Mouse (Mus musculus): ENCODE data around the gene Gpr179. TPM values are rescaled to one million over a fixed set of nuclear protein-coding genes. Genes with fewer than 3 reads are reported as not detected.

The Gpr179 gene
- polyA plus RNA-seq, 1 experiment from 2014 or later = 0.05 TPM

- 81% methylated on average over 7 of the region's 7 CpGs for WGBS
- Histone ChIP-seq H3K4me2 (replicated peaks) (no peak overlapping the region), H3K9ac (no peak overlapping the region), H3K36me3 (no peaks in the 10 kb centered on the region), H3K27ac (replicated peaks) (no peak overlapping the region), H3K27me3 (no peaks in the 10 kb centered on the region), H3K9me3 (replicated peaks) (no peaks in the 10 kb centered on the region), H3K4me1 (peaks cover 9% of the 10 kb centered on the region), H3K4me3 (replicated peaks) (no peak overlapping the region)
- ATAC-seq (ENCODE audit: insufficient number of reproducible peaks, low FRiP score, low TSS enrichment, low read depth) = no peak
These were observed 3.4 kb upstream of the Gpr179 start for GRCm38 (mm10) chr11:97355247-97355646.

GRCm38 (mm10) chr11:97354646-97355045 is 2.8 kb upstream of the Gpr179 start:
- Histone ChIP-seq H3K4me2 (replicated peaks) (no peak overlapping the region), H3K9me3 (replicated peaks) (no peaks in the 10 kb centered on the region), H3K27ac (replicated peaks) (no peak overlapping the region), H3K4me1 (peaks cover 13% of the 10 kb centered on the region), H3K9ac (no peak overlapping the region), H3K27me3 (no peaks in the 10 kb centered on the region), H3K4me3 (replicated peaks) (no peak overlapping the region), H3K36me3 (no peaks in the 10 kb centered on the region)
- WGBS = 73% methylated on average over 2 of the region's 2 CpGs
- no peak for ATAC-seq (ENCODE audit: insufficient number of reproducible peaks, low FRiP score, low TSS enrichment, low read depth)

GRCm38 (mm10) chr11:97352935-97353597 is 1.2 kb upstream of the Gpr179 start:
- no peak overlapping the region for H3K4me2 ChIP-seq (replicated peaks)
- no peaks in the 10 kb centered on the region for H3K36me3 ChIP-seq
- no peak overlapping the region for H3K4me3 ChIP-seq (replicated peaks)
- no peak for ATAC-seq (ENCODE audit: insufficient number of reproducible peaks, low FRiP score, low TSS enrichment, low read depth)
- no peaks in the 10 kb centered on the region for H3K27me3 ChIP-seq
- 37% methylated on average over 4 of the region's 4 CpGs for WGBS
- no peak overlapping the region for H3K27ac ChIP-seq (replicated peaks)
- peaks cover 13% of the 10 kb centered on the region for H3K4me1 ChIP-seq
- no peaks in the 10 kb centered on the region for H3K9me3 ChIP-seq (replicated peaks)
- H3K9ac ChIP-seq = no peak overlapping the region

GRCm38 (mm10) chr11:97350035-97350434 is 1.8 kb downstream of the Gpr179 start:
- Histone ChIP-seq H3K27ac (replicated peaks) (no peak overlapping the region), H3K4me2 (replicated peaks) (no peak overlapping the region), H3K4me3 (replicated peaks) (no peak overlapping the region), H3K36me3 (no peaks in the 10 kb centered on the region), H3K4me1 (peaks cover 13% of the 10 kb centered on the region), H3K9ac (no peak overlapping the region), H3K9me3 (replicated peaks) (no peaks in the 10 kb centered on the region), H3K27me3 (no peaks in the 10 kb centered on the region)
- ATAC-seq (ENCODE audit: insufficient number of reproducible peaks, low FRiP score, low TSS enrichment, low read depth) = peak; percentile 71; the same call in 1 of the 2 replicates
- 19% methylated on average over 2 of the region's 2 CpGs for WGBS

- no peaks in the 10 kb centered on the region for H3K27me3 ChIP-seq
- 80% methylated on average over 9 of the region's 9 CpGs for WGBS
- no peak overlapping the region for H3K27ac ChIP-seq (replicated peaks)
- H3K4me3 ChIP-seq (replicated peaks) = no peak overlapping the region
- H3K4me1 ChIP-seq = peaks cover 22% of the 10 kb centered on the region
- H3K9ac ChIP-seq = no peak overlapping the region
- H3K4me2 ChIP-seq (replicated peaks) = no peak overlapping the region
- H3K36me3 ChIP-seq = no peaks in the 10 kb centered on the region
- ATAC-seq (ENCODE audit: insufficient number of reproducible peaks, low FRiP score, low TSS enrichment, low read depth) = no peak
- H3K9me3 ChIP-seq (replicated peaks) = no peaks in the 10 kb centered on the region
These were observed 4.6 kb downstream of the Gpr179 start for GRCm38 (mm10) chr11:97347291-97347690.

GRCm38 (mm10) chr11:97346383-97346782 is 5.5 kb downstream of the Gpr179 start:
- 76% methylated on average over 9 of the region's 9 CpGs for WGBS
- H3K36me3 ChIP-seq = no peaks in the 10 kb centered on the region
- H3K27me3 ChIP-seq = no peaks in the 10 kb centered on the region
- peaks cover 16% of the 10 kb centered on the region for H3K4me1 ChIP-seq
- no peak overlapping the region for H3K4me3 ChIP-seq (replicated peaks)
- H3K27ac ChIP-seq (replicated peaks) = no peak overlapping the region
- H3K9me3 ChIP-seq (replicated peaks) = no peaks in the 10 kb centered on the region
- no peak for ATAC-seq (ENCODE audit: insufficient number of reproducible peaks, low FRiP score, low TSS enrichment, low read depth)
- H3K4me2 ChIP-seq (replicated peaks) = no peak overlapping the region
- H3K9ac ChIP-seq = no peak overlapping the region

GRCm38 (mm10) chr11:97345446-97345845 is 6.4 kb downstream of the Gpr179 start:
- Histone ChIP-seq H3K4me2 (replicated peaks) (no peak overlapping the region), H3K27ac (replicated peaks) (no peak overlapping the region), H3K4me3 (replicated peaks) (no peak overlapping the region), H3K4me1 (peaks cover 16% of the 10 kb centered on the region), H3K27me3 (no peaks in the 10 kb centered on the region), H3K9ac (no peak overlapping the region), H3K9me3 (replicated peaks) (no peaks in the 10 kb centered on the region), H3K36me3 (no peaks in the 10 kb centered on the region)
- no peak for ATAC-seq (ENCODE audit: insufficient number of reproducible peaks, low FRiP score, low TSS enrichment, low read depth)
- 67% methylated on average over 10 of the region's 10 CpGs for WGBS

- no peaks in the 10 kb centered on the region for H3K9me3 ChIP-seq (replicated peaks)
- no peak overlapping the region for H3K4me3 ChIP-seq (replicated peaks)
- no peaks in the 10 kb centered on the region for H3K36me3 ChIP-seq
- H3K4me1 ChIP-seq = peaks cover 14% of the 10 kb centered on the region
- no peak overlapping the region for H3K27ac ChIP-seq (replicated peaks)
- H3K4me2 ChIP-seq (replicated peaks) = peak overlapping the region; percentile 3
- ATAC-seq (ENCODE audit: insufficient number of reproducible peaks, low FRiP score, low TSS enrichment, low read depth) = peak; percentile 21; the same call in 1 of the 2 replicates
- no peak overlapping the region for H3K9ac ChIP-seq
- no peaks in the 10 kb centered on the region for H3K27me3 ChIP-seq
- WGBS = 27% methylated on average over 17 of the region's 17 CpGs
These were observed 8.3 kb downstream of the Gpr179 start for GRCm38 (mm10) chr11:97343619-97344018.

GRCm38 (mm10) chr11:97343175-97343574 is 8.7 kb downstream of the Gpr179 start:
- WGBS = 35% methylated on average over 8 of the region's 8 CpGs
- Histone ChIP-seq H3K9ac (no peak overlapping the region), H3K27ac (replicated peaks) (no peak overlapping the region), H3K4me3 (replicated peaks) (no peak overlapping the region), H3K27me3 (no peaks in the 10 kb centered on the region), H3K9me3 (replicated peaks) (no peaks in the 10 kb centered on the region), H3K36me3 (no peaks in the 10 kb centered on the region), H3K4me1 (peaks cover 18% of the 10 kb centered on the region), H3K4me2 (replicated peaks) (peak overlapping the region; percentile 3)
- no peak for ATAC-seq (ENCODE audit: insufficient number of reproducible peaks, low FRiP score, low TSS enrichment, low read depth)

- Histone ChIP-seq H3K9me3 (replicated peaks) (no peaks in the 10 kb centered on the region), H3K4me1 (peaks cover 36% of the 10 kb centered on the region), H3K27ac (replicated peaks) (peak overlapping the region; percentile 58), H3K36me3 (no peaks in the 10 kb centered on the region), H3K4me3 (replicated peaks) (no peak overlapping the region), H3K4me2 (replicated peaks) (peak overlapping the region; percentile 42), H3K27me3 (no peaks in the 10 kb centered on the region; the same call in 1 of the 2 replicates), H3K9ac (no peak overlapping the region)
- no peak for ATAC-seq (ENCODE audit: insufficient number of reproducible peaks, low FRiP score, low TSS enrichment, low read depth)
- 42% methylated on average over 17 of the region's 17 CpGs for WGBS
These were observed 12.9 kb downstream of the Gpr179 start for GRCm38 (mm10) chr11:97338977-97339315.

- H3K4me1 ChIP-seq = peaks cover 30% of the 10 kb centered on the region
- no peaks in the 10 kb centered on the region for H3K9me3 ChIP-seq (replicated peaks)
- H3K27me3 ChIP-seq = no peaks in the 10 kb centered on the region; the same call in 1 of the 2 replicates
- H3K36me3 ChIP-seq = no peaks in the 10 kb centered on the region
- H3K27ac ChIP-seq (replicated peaks) = peak overlapping the region; percentile 58
- H3K4me3 ChIP-seq (replicated peaks) = no peak overlapping the region
- 42% methylated on average over 21 of the region's 21 CpGs for WGBS
- no peak overlapping the region for H3K9ac ChIP-seq
- H3K4me2 ChIP-seq (replicated peaks) = peak overlapping the region; percentile 42
- peak; percentile 41 for ATAC-seq (ENCODE audit: insufficient number of reproducible peaks, low FRiP score, low TSS enrichment, low read depth)
These were observed 13.4 kb downstream of the Gpr179 start for GRCm38 (mm10) chr11:97338302-97338976.

- Histone ChIP-seq H3K27me3 (no peaks in the 10 kb centered on the region; the same call in 1 of the 2 replicates), H3K4me2 (replicated peaks) (no peak overlapping the region), H3K36me3 (no peaks in the 10 kb centered on the region), H3K27ac (replicated peaks) (no peak overlapping the region), H3K4me3 (replicated peaks) (no peak overlapping the region), H3K4me1 (peaks cover 29% of the 10 kb centered on the region), H3K9me3 (replicated peaks) (no peaks in the 10 kb centered on the region), H3K9ac (no peak overlapping the region)
- no peak for ATAC-seq (ENCODE audit: insufficient number of reproducible peaks, low FRiP score, low TSS enrichment, low read depth)
- 90% methylated on average over 12 of the region's 12 CpGs for WGBS
These were observed 14.5 kb downstream of the Gpr179 start for GRCm38 (mm10) chr11:97337363-97337762.
